Mouse (Mus musculus): ENCODE data around the gene Zkscan5. TPM values are rescaled to one million over a fixed set of nuclear protein-coding genes. Genes with fewer than 3 reads are reported as not detected.

Zkscan5 gene
- polyA plus RNA-seq, 1 experiment: 7.8 TPM

- Histone ChIP-seq H3K27ac (ENCODE audit: insufficient read depth, low read depth, low read length) (peak overlapping the region; percentile 92), H3K4me3 (ENCODE audit: insufficient read depth, low read length) (peak overlapping the region; percentile 68; the same call in 1 of the 2 replicates), H3K4me1 (ENCODE audit: control insufficient read depth, insufficient read depth, low read length) (peaks cover 8% of the 10 kb centered on the region; the same call in 1 of the 2 replicates)
- TF ChIP-seq POLR2A (IDR thresholded peaks at IDR 0.05; ENCODE audit: borderline replicate concordance, low read depth, low read length) (no peak), CTCF (IDR thresholded peaks at IDR 0.05; ENCODE audit: low read depth, low read length) (no peak)
Observed at GRCm38 (mm10) chr5:145230641-145231040, 26.3 kb downstream of the Zkscan5 start.

- Histone ChIP-seq H3K4me3 (ENCODE audit: insufficient read depth, low read length) (peak within 1 kb of the TSS; percentile 68), H3K27ac (ENCODE audit: insufficient read depth, low read depth, low read length) (peak within 1 kb of the TSS; percentile 92), H3K4me1 (ENCODE audit: control insufficient read depth, insufficient read depth, low read length) (peaks cover 8% of the 10 kb centered on the region; the same call in 1 of the 2 replicates)
- TF ChIP-seq POLR2A (IDR thresholded peaks at IDR 0.05; ENCODE audit: borderline replicate concordance, low read depth, low read length) (no peak), CTCF (IDR thresholded peaks at IDR 0.05; ENCODE audit: low read depth, low read length) (no peak)
Observed at GRCm38 (mm10) chr5:145231367-145231871, 27.1 kb downstream of the Zkscan5 start, which contains the start of gene Zfp655. TSS of gene Zfp655 (plus strand) at chr5:145231715.

- peaks cover 8% of the 10 kb centered on the region; the same call in 1 of the 2 replicates for H3K4me1 ChIP-seq (ENCODE audit: control insufficient read depth, insufficient read depth, low read length)
Observed at GRCm38 (mm10) chr5:145231893-145232411, 27.6 kb downstream of the Zkscan5 start.

GRCm38 (mm10) chr5:145234636-145235035 is 30.3 kb downstream of the Zkscan5 start:
- Histone ChIP-seq H3K27ac (ENCODE audit: insufficient read depth, low read depth, low read length) (no peak overlapping the region), H3K4me3 (ENCODE audit: insufficient read depth, low read length) (no peak overlapping the region), H3K4me1 (ENCODE audit: control insufficient read depth, insufficient read depth, low read length) (peaks cover 8% of the 10 kb centered on the region; the same call in 1 of the 2 replicates)
- TF ChIP-seq POLR2A (IDR thresholded peaks at IDR 0.05; ENCODE audit: borderline replicate concordance, low read depth, low read length): no peak
- no peak for TF ChIP-seq CTCF (IDR thresholded peaks at IDR 0.05; ENCODE audit: low read depth, low read length)

More at GRCm38 (mm10) chr5:145231893-145232411, 27.6 kb downstream of the Zkscan5 start:
- TF ChIP-seq POLR2A (IDR thresholded peaks at IDR 0.05; ENCODE audit: borderline replicate concordance, low read depth, low read length): no peak
- TF ChIP-seq CTCF (IDR thresholded peaks at IDR 0.05; ENCODE audit: low read depth, low read length): no peak
- H3K27ac ChIP-seq (ENCODE audit: insufficient read depth, low read depth, low read length): peak overlapping the region; percentile 66
- H3K4me3 ChIP-seq (ENCODE audit: insufficient read depth, low read length): peak overlapping the region; percentile 68

GRCm38 (mm10) chr5:145249520-145249919 is 45.2 kb downstream of the Zkscan5 start:
- Histone ChIP-seq H3K27ac (ENCODE audit: insufficient read depth, low read depth, low read length) (no peak overlapping the region), H3K4me3 (ENCODE audit: insufficient read depth, low read length) (no peak overlapping the region), H3K4me1 (ENCODE audit: control insufficient read depth, insufficient read depth, low read length) (no peaks in the 10 kb centered on the region)
- TF ChIP-seq CTCF (IDR thresholded peaks at IDR 0.05; ENCODE audit: low read depth, low read length) (no peak), POLR2A (IDR thresholded peaks at IDR 0.05; ENCODE audit: borderline replicate concordance, low read depth, low read length) (no peak)

Other genes starting within 250 kb of the Zkscan5 start
- gene Smurf1, start 238.7 kb upstream of the Zkscan5 start, polyA plus RNA-seq (2012; ENCODE audit: insufficient read depth, insufficient read length, missing spikeins): 9.4 and 11.5 TPM in 2 replicates
- gene Gm4871, start 171.8 kb upstream of the Zkscan5 start, polyA plus RNA-seq (2012; ENCODE audit: insufficient read depth, insufficient read length, missing spikeins): not detected in 2 replicates
- gene 1700018F24Rik, start 161.6 kb upstream of the Zkscan5 start, polyA plus RNA-seq (2012; ENCODE audit: insufficient read depth, insufficient read length, missing spikeins): not detected in 2 replicates
- 78.6 and 92.3 TPM in 2 replicates for gene Arpc1a, start 120.7 kb upstream of the Zkscan5 start, polyA plus RNA-seq (2012; ENCODE audit: insufficient read depth, insufficient read length, missing spikeins)
- not detected in 2 replicates for gene Kpna7, start 120.5 kb upstream of the Zkscan5 start, polyA plus RNA-seq (2012; ENCODE audit: insufficient read depth, insufficient read length, missing spikeins)
- gene Arpc1b, start 90.3 kb upstream of the Zkscan5 start, polyA plus RNA-seq (2012; ENCODE audit: insufficient read depth, insufficient read length, missing spikeins): 829 and 891 TPM in 2 replicates
- gene Pdap1, start 64.3 kb upstream of the Zkscan5 start, polyA plus RNA-seq (2012; ENCODE audit: insufficient read depth, insufficient read length, missing spikeins): 72.8 and 76.5 TPM in 2 replicates
- 128 and 135 TPM in 2 replicates for gene Bud31, start 64.2 kb upstream of the Zkscan5 start, polyA plus RNA-seq (2012; ENCODE audit: insufficient read depth, insufficient read length, missing spikeins)
- gene Ptcd1, start 37.5 kb upstream of the Zkscan5 start, polyA plus RNA-seq (2012; ENCODE audit: insufficient read depth, insufficient read length, missing spikeins): 10.0 and 11.4 TPM in 2 replicates
- gene Cpsf4, start 37.3 kb upstream of the Zkscan5 start, polyA plus RNA-seq (2012; ENCODE audit: insufficient read depth, insufficient read length, missing spikeins): 24.9 and 25.7 TPM in 2 replicates
- gene Atp5j2, start 12.5 kb upstream of the Zkscan5 start, polyA plus RNA-seq (2012; ENCODE audit: insufficient read depth, insufficient read length, missing spikeins): 271 and 314 TPM in 2 replicates
- 8.0 and 8.4 TPM in 2 replicates for gene Zkscan14, start 2.7 kb upstream of the Zkscan5 start, polyA plus RNA-seq (2012; ENCODE audit: insufficient read depth, insufficient read length, missing spikeins)
- gene Zfp655, start 27.2 kb downstream of the Zkscan5 start, polyA plus RNA-seq (2012; ENCODE audit: insufficient read depth, insufficient read length, missing spikeins): 26.7 and 27.5 TPM in 2 replicates
- gene Zscan25, start 75.9 kb downstream of the Zkscan5 start, polyA plus RNA-seq (2012; ENCODE audit: insufficient read depth, insufficient read length, missing spikeins): 6.9 and 7.7 TPM in 2 replicates
- not detected in 2 replicates for gene Cyp3a57, start 140.7 kb downstream of the Zkscan5 start, polyA plus RNA-seq (2012; ENCODE audit: insufficient read depth, insufficient read length, missing spikeins)